Mouse (Mus musculus) monocyte, adult 2 months (primary cell): Measurements from ENCODE around the gene Col26a1.
A peak's percentile ranks its signal among the peaks of the same experiment; 100 is the strongest.

ENCODE experiments used
- DNase-seq, 2 experiments: peaks; one replicate each; pipeline ENCODE4 v3.0.0; 2022; ENCODE audit warnings: low spot score in 2 of 2, low read depth in 1 of 2

Col26a1 gene

GRCm38 (mm10) chr5:136882055-136882787 is 788 bp downstream of the Col26a1 start:
- DNase-seq = no peak

GRCm38 (mm10) chr5:136881380-136882009 is 1.5 kb downstream of the Col26a1 start:
- peak in 1 of 2 experiments; percentile 45 for DNase-seq

- DNase-seq = no peak
Observed at GRCm38 (mm10) chr5:136880101-136880500, 2.9 kb downstream of the Col26a1 start.

GRCm38 (mm10) chr5:136874271-136874670 is 8.7 kb downstream of the Col26a1 start:
- DNase-seq = no peak

- no peak for DNase-seq
Observed at GRCm38 (mm10) chr5:136872417-136872816, 10.6 kb downstream of the Col26a1 start.

GRCm38 (mm10) chr5:136869451-136870114 is 13.4 kb downstream of the Col26a1 start:
- DNase-seq = no peak

GRCm38 (mm10) chr5:136867706-136868105 is 15.3 kb downstream of the Col26a1 start:
- DNase-seq = no peak

GRCm38 (mm10) chr5:136863961-136864674 is 18.9 kb downstream of the Col26a1 start:
- no peak for DNase-seq

GRCm38 (mm10) chr5:136863276-136863675 is 19.7 kb downstream of the Col26a1 start:
- no peak for DNase-seq

- no peak for DNase-seq
Observed at GRCm38 (mm10) chr5:136862806-136863205, 20.2 kb downstream of the Col26a1 start.

GRCm38 (mm10) chr5:136861191-136861940 is 21.6 kb downstream of the Col26a1 start:
- DNase-seq = no peak

- DNase-seq = no peak
Observed at GRCm38 (mm10) chr5:136850716-136851115, 32.3 kb downstream of the Col26a1 start.

- no peak for DNase-seq
Observed at GRCm38 (mm10) chr5:136846385-136847264, 36.4 kb downstream of the Col26a1 start.

- no peak for DNase-seq
Observed at GRCm38 (mm10) chr5:136843930-136844329, 39.1 kb downstream of the Col26a1 start.

- DNase-seq = no peak
Observed at GRCm38 (mm10) chr5:136840036-136840435, 43.0 kb downstream of the Col26a1 start.

GRCm38 (mm10) chr5:136833053-136833452 is 50.0 kb downstream of the Col26a1 start:
- no peak for DNase-seq

- DNase-seq = no peak
Observed at GRCm38 (mm10) chr5:136830156-136830555, 52.9 kb downstream of the Col26a1 start.

- DNase-seq = no peak
Observed at GRCm38 (mm10) chr5:136821971-136822370, 61.0 kb downstream of the Col26a1 start.

GRCm38 (mm10) chr5:136820911-136821310 is 62.1 kb downstream of the Col26a1 start:
- DNase-seq = no peak

- DNase-seq = no peak
Observed at GRCm38 (mm10) chr5:136819686-136820085, 63.3 kb downstream of the Col26a1 start.
